Mouse (Mus musculus) CH12.LX (cell line): ENCODE measurements at regions not wholly inside any gene's neighbourhood (a gene's known extent, or its start where the extent isn't known, plus 50 kb on each side); places are given as distances from the start of the nearest gene placed in this dataset.

Source experiments
- DNase-seq: peaks from one replicate; pipeline ENCODE4 v3.0.0-alpha.2; 2013; ENCODE audit errors: extremely low read depth
- H3K27ac ChIP-seq: 2 replicates; pipeline ENCODE4 v1.5.1; 2012; ENCODE audit warnings: low read depth, mild to moderate bottlenecking, control low read depth, moderate library complexity; ENCODE audit not compliant: insufficient read depth
- H3K27me3 ChIP-seq: replicated peaks from 2 replicates; pipeline ENCODE3; 2012; ENCODE audit warnings: inconsistent platforms
- H3K36me3 ChIP-seq, 2 experiments: replicated peaks in 1 of 2; 2 replicates each; pipeline versions ENCODE3 to v1.6.1; 2012; ENCODE audit warnings: inconsistent platforms in 1 of 2, low read length in 1 of 2, mild to moderate bottlenecking in 1 of 2, mixed read lengths in 1 of 2, moderate library complexity in 1 of 2; ENCODE audit not compliant: control insufficient read depth in 1 of 2, insufficient read depth in 1 of 2
- H3K4me1 ChIP-seq, 2 experiments: 2 replicates each; pipeline ENCODE4 v1.6.1; 2012; ENCODE audit warnings: inconsistent platforms in 1 of 2, moderate library complexity in 1 of 2; ENCODE audit not compliant: insufficient read depth in 2 of 2, control insufficient read depth in 1 of 2
- H3K4me2 ChIP-seq: 2 replicates; pipeline ENCODE4 v1.6.1; 2012; ENCODE audit warnings: low read depth, mild to moderate bottlenecking, control low read depth; ENCODE audit not compliant: poor library complexity, insufficient read depth, severe bottlenecking
- H3K4me3 ChIP-seq, 3 experiments: fragments of 150-350 bp in 1 of 3; sonication (generic) in 1 of 3; replicated peaks in 1 of 3; 2 replicates each; pipeline versions ENCODE3 to v1.5.1; 2011 to 2012; ENCODE audit warnings: low read depth in 2 of 3, low read length in 2 of 3, mild to moderate bottlenecking in 2 of 3, moderate library complexity in 2 of 3, control low read depth in 1 of 3, improper control_type of control experiment in 1 of 3, inconsistent platforms in 1 of 3, mixed read lengths in 1 of 3; ENCODE audit not compliant: poor library complexity in 1 of 3
- H3K79me2 ChIP-seq: replicated peaks from 2 replicates; pipeline ENCODE4 v1.6.1; 2012; ENCODE audit warnings: mild to moderate bottlenecking, moderate library complexity; ENCODE audit not compliant: control insufficient read depth, poor library complexity, insufficient read depth, severe bottlenecking; ENCODE audit errors: extremely low read depth
- H3K9ac ChIP-seq: 2 replicates; pipeline ENCODE4 v1.6.1; 2012; ENCODE audit warnings: low read depth, mild to moderate bottlenecking, control low read depth, moderate library complexity; ENCODE audit not compliant: insufficient read depth
- H3K9me3 ChIP-seq: replicated peaks from 2 replicates; pipeline ENCODE3; 2012; ENCODE audit warnings: low read length, inconsistent platforms, mixed read lengths
- CHD1 ChIP-seq: IDR thresholded peaks from 2 replicates; pipeline ENCODE4 v1.6.1; 2012; ENCODE audit warnings: low read depth, low read length, improper control_type of control experiment, inconsistent platforms
- CHD2 ChIP-seq: IDR thresholded peaks from 2 replicates; pipeline ENCODE4 v1.6.1; 2011; ENCODE audit warnings: low read length, improper control_type of control experiment
- CTCF ChIP-seq, 2 experiments: IDR thresholded peaks in 1 of 2; conservative IDR thresholded peaks in 1 of 2; 2 replicates each; pipeline ENCODE4 v1.5.1; 2011 to 2012; ENCODE audit warnings: low read depth in 2 of 2, low read length in 2 of 2, improper control_type of control experiment in 1 of 2, inconsistent platforms in 1 of 2, mild to moderate bottlenecking in 1 of 2, moderate library complexity in 1 of 2
- E2F4 ChIP-seq: IDR thresholded peaks from 2 replicates; pipeline ENCODE4 v1.6.1; 2011; ENCODE audit warnings: low read depth, low read length, improper control_type of control experiment; ENCODE audit not compliant: insufficient replicate concordance
- ELF1 ChIP-seq: IDR thresholded peaks from 2 replicates; pipeline ENCODE4 v1.6.1; 2014; ENCODE audit warnings: low read depth, mild to moderate bottlenecking, inconsistent platforms, low read length, improper control_type of control experiment
- ETS1 ChIP-seq: conservative IDR thresholded peaks from 2 replicates; pipeline ENCODE4 v1.6.1; 2012; ENCODE audit warnings: low read depth, mild to moderate bottlenecking, inconsistent platforms, low read length, improper control_type of control experiment, moderate library complexity
- HCFC1 ChIP-seq: IDR thresholded peaks from 2 replicates; pipeline ENCODE4 v1.6.1; 2012; ENCODE audit warnings: low read depth, mild to moderate bottlenecking, inconsistent platforms, low read length, improper control_type of control experiment
- JUN ChIP-seq: IDR thresholded peaks from 2 replicates; pipeline ENCODE4 v1.6.1; 2011; ENCODE audit warnings: low read depth, mild to moderate bottlenecking, low read length, improper control_type of control experiment, moderate library complexity; ENCODE audit not compliant: insufficient read depth
- JUND ChIP-seq: conservative IDR thresholded peaks from 2 replicates; pipeline ENCODE4 v1.6.1; 2011; ENCODE audit warnings: low read depth, low read length, improper control_type of control experiment
- KAT2A ChIP-seq: IDR thresholded peaks from 2 replicates; pipeline ENCODE4 v1.6.1; 2012; ENCODE audit warnings: low read length, improper control_type of control experiment, inconsistent platforms; ENCODE audit not compliant: insufficient replicate concordance
- MAFK ChIP-seq: IDR thresholded peaks from 2 replicates; pipeline ENCODE4 v1.6.1; 2011; ENCODE audit warnings: low read length, improper control_type of control experiment; ENCODE audit not compliant: insufficient replicate concordance
- MAX ChIP-seq: IDR thresholded peaks from 2 replicates; pipeline ENCODE4 v1.6.1; 2011; ENCODE audit warnings: low read length, improper control_type of control experiment
- MAZ ChIP-seq: IDR thresholded peaks from 2 replicates; pipeline ENCODE4 v1.6.1; 2012; ENCODE audit warnings: low read depth, mild to moderate bottlenecking, inconsistent platforms, low read length, improper control_type of control experiment, moderate library complexity
- MEF2A ChIP-seq: IDR thresholded peaks from 2 replicates; pipeline ENCODE4 v1.6.1; 2014; ENCODE audit warnings: low read depth, mild to moderate bottlenecking, inconsistent platforms, low read length, improper control_type of control experiment, borderline replicate concordance
- NELFE ChIP-seq: IDR thresholded peaks from 2 replicates; pipeline ENCODE4 v1.6.1; 2011; ENCODE audit warnings: low read depth, low read length, improper control_type of control experiment
- POLR2A ChIP-seq: IDR thresholded peaks from 2 replicates; pipeline ENCODE4 v1.6.1; 2011; ENCODE audit warnings: low read depth, mild to moderate bottlenecking, improper control_type of control experiment, low read length
- POLR2AphosphoS2 ChIP-seq: IDR thresholded peaks from 2 replicates; pipeline ENCODE4 v1.6.1; 2011; ENCODE audit warnings: low read depth, low read length, improper control_type of control experiment
- RAD21 ChIP-seq: IDR thresholded peaks from 2 replicates; pipeline ENCODE4 v1.6.1; 2011; ENCODE audit warnings: low read depth, mild to moderate bottlenecking, low read length, improper control_type of control experiment, moderate library complexity
- RCOR1 ChIP-seq: conservative IDR thresholded peaks from 2 replicates; pipeline ENCODE4 v1.6.1; 2012; ENCODE audit warnings: low read depth, mild to moderate bottlenecking, inconsistent platforms, low read length, improper control_type of control experiment
- SMC3 ChIP-seq: IDR thresholded peaks from 2 replicates; pipeline ENCODE4 v1.6.1; 2011; ENCODE audit warnings: low read depth, low read length, improper control_type of control experiment
- TCF12 ChIP-seq: IDR thresholded peaks from 2 replicates; pipeline ENCODE4 v1.6.1; 2014; ENCODE audit warnings: low read depth, mild to moderate bottlenecking, inconsistent platforms, low read length, improper control_type of control experiment
- UBTF ChIP-seq: IDR thresholded peaks from 2 replicates; pipeline ENCODE4 v1.6.1; 2012; ENCODE audit warnings: low read depth, mild to moderate bottlenecking, inconsistent platforms, low read length, improper control_type of control experiment, moderate library complexity
- USF1 ChIP-seq: IDR thresholded peaks from 2 replicates; pipeline ENCODE4 v1.6.1; 2014; ENCODE audit warnings: low read depth, mild to moderate bottlenecking, inconsistent platforms, low read length, improper control_type of control experiment
- USF2 ChIP-seq: conservative IDR thresholded peaks from 2 replicates; pipeline ENCODE4 v1.6.1; 2011; ENCODE audit warnings: low read depth, low read length, improper control_type of control experiment
- ZKSCAN1 ChIP-seq: IDR thresholded peaks from 2 replicates; pipeline ENCODE4 v1.6.1; 2012; ENCODE audit warnings: low read depth, inconsistent platforms, low read length, improper control_type of control experiment, borderline replicate concordance
- dilution Hi-C: fragments of 300-500 bp; cut with MboI; formaldehyde crosslinking; loops from 2 replicates; pipeline ENCODE4 v1.14.3; 2020; ENCODE audit warnings: low sequenced_read_pairs; ENCODE audit not compliant: extremely low pct_unique_long_range_greater_than_20kb, extremely low pct_ligation_motif_present
- in situ Hi-C: fragments of 300-500 bp; cut with MboI; formaldehyde crosslinking; loops from 3 replicates; pipeline ENCODE4 v1.14.3; 2019; ENCODE audit warnings: low sequenced_read_pairs, low pct_ligation_motif_present, low pct_unique_long_range_greater_than_20kb, mixed read lengths

- Histone ChIP-seq H3K4me3 (no peak overlapping the region), H3K36me3 (no peaks in the 10 kb centered on the region), H3K79me2 (no peaks in the 10 kb centered on the region), H3K9ac (no peak overlapping the region), H3K4me1 (peaks cover 0 to 7% of the 10 kb centered on the region in 2 experiments; a peak in 2 of 4 replicates), H3K4me2 (no peak overlapping the region), H3K27me3 (peaks cover 83% of the 10 kb centered on the region), H3K27ac (no peak overlapping the region), H3K9me3 (peaks cover 2% of the 10 kb centered on the region)
- TF ChIP-seq POLR2A (no peak), USF1 (no peak), MAX (no peak), USF2 (no peak), E2F4 (no peak), CTCF (conservative IDR thresholded peaks at IDR 0.05 in 1 of 2, IDR thresholded peaks at IDR 0.05 in 1 of 2; ENCODE audit: low read depth in 2 of 2, low read length in 2 of 2) (no peak), ETS1 (no peak), POLR2AphosphoS2 (no peak), CHD2 (no peak), JUND (no peak), RCOR1 (no peak), MAZ (no peak), TCF12 (no peak), MAFK (no peak), RAD21 (no peak), ZKSCAN1 (no peak), KAT2A (no peak)
- DNase-seq: no peak
- in situ Hi-C loops (no loop called here), dilution Hi-C loops (no loop called here)
Measured at GRCm38 (mm10) chr6:94756006-94756405, 56.0 kb upstream of the Lrig1 start.

- Histone ChIP-seq H3K4me2 (no peak overlapping the region), H3K9me3 (no peaks in the 10 kb centered on the region), H3K36me3 (no peaks in the 10 kb centered on the region), H3K4me3 (no peak overlapping the region), H3K27ac (no peak overlapping the region), H3K4me1 (peaks cover 0 to under 1% of the 10 kb centered on the region in 2 experiments; a peak in 2 of 4 replicates), H3K27me3 (peaks cover 78% of the 10 kb centered on the region), H3K9ac (no peak overlapping the region), H3K79me2 (no peaks in the 10 kb centered on the region)
- DNase-seq: no peak
- in situ Hi-C loops: no loop called here
- dilution Hi-C loops: no loop called here
- no peak for TF ChIP-seq ELF1
- TF ChIP-seq CHD1: no peak
- TF ChIP-seq MAZ: no peak
- no peak for TF ChIP-seq E2F4
- no peak for TF ChIP-seq SMC3
- TF ChIP-seq USF1: no peak
- no peak for TF ChIP-seq HCFC1
- no peak for TF ChIP-seq NELFE
- no peak for TF ChIP-seq MEF2A
- TF ChIP-seq USF2: no peak
- TF ChIP-seq JUN: no peak
- TF ChIP-seq CTCF (conservative IDR thresholded peaks at IDR 0.05 in 1 of 2, IDR thresholded peaks at IDR 0.05 in 1 of 2; ENCODE audit: low read depth in 2 of 2, low read length in 2 of 2): no peak
- no peak for TF ChIP-seq UBTF
Measured at GRCm38 (mm10) chr6:94755297-94755831, 55.4 kb upstream of the Lrig1 start.
